Mouse (Mus musculus) right cerebral cortex, postnatal 25 days (tissue): Measurements from ENCODE around the gene Zfp84.

Experiments used
- DNase-seq: peaks from one replicate; pipeline ENCODE4 v3.0.0; 2022

Gene Zfp84

GRCm38 (mm10) chr7:29818619-29819254 is 50.4 kb downstream of the Zfp84 start:
- peak; percentile 80 for DNase-seq

GRCm38 (mm10) chr7:29828001-29828400 is 59.6 kb downstream of the Zfp84 start:
- DNase-seq = no peak
